Mouse (Mus musculus) embryonic facial prominence, embryonic 12.5 days (tissue): Measurements from ENCODE around the gene Ccl6. TPM values are rescaled to one million over a fixed set of nuclear protein-coding genes. Genes with fewer than 3 reads are reported as not detected.

Source experiments
- ATAC-seq: fragments of 200-750 bp; cut with Nextera tagmentation; 2 replicates; pipeline ENCODE4 v1.8.0; 2017; ENCODE audit not compliant: insufficient number of reproducible peaks, insufficient read depth, low FRiP score, low TSS enrichment
- H3K27ac ChIP-seq: fragments of 300-500 bp; sonication (generic); 2 replicates; pipeline ENCODE4 v1.5.1; 2016; ENCODE audit warnings: mild to moderate bottlenecking
- H3K27me3 ChIP-seq: fragments of 300-500 bp; sonication (generic); 2 replicates; pipeline ENCODE4 v1.6.1; 2016; ENCODE audit warnings: mild to moderate bottlenecking, moderate library complexity
- H3K36me3 ChIP-seq: fragments of 300-500 bp; sonication (generic); 2 replicates; pipeline ENCODE4 v1.6.1; 2016; ENCODE audit warnings: mild to moderate bottlenecking
- H3K4me1 ChIP-seq: fragments of 300-500 bp; sonication (generic); 2 replicates; pipeline ENCODE4 v1.6.1; 2016
- H3K4me2 ChIP-seq: fragments of 300-500 bp; sonication (generic); replicated peaks from 2 replicates; pipeline ENCODE4 v1.6.1; 2016; ENCODE audit warnings: mild to moderate bottlenecking, moderate library complexity
- H3K4me3 ChIP-seq: fragments of 300-500 bp; sonication (generic); 2 replicates; pipeline ENCODE4 v1.5.1; 2016; ENCODE audit warnings: mild to moderate bottlenecking
- H3K9ac ChIP-seq: fragments of 300-500 bp; sonication (generic); 2 replicates; pipeline ENCODE4 v1.6.1; 2016; ENCODE audit warnings: mild to moderate bottlenecking, moderate library complexity
- H3K9me3 ChIP-seq: fragments of 300-500 bp; sonication (generic); 2 replicates; pipeline ENCODE4 v1.6.1; 2016; ENCODE audit warnings: mild to moderate bottlenecking, moderate library complexity
- WGBS: fragments of 180-500 bp; shearing (Covaris S2); methylation state at CpG from one replicate; pipeline ENCODE4 v1.1.7; 2016; 5-methylcytosine and 5-hydroxymethylcytosine counted together
- polyA plus RNA-seq: library from polyadenylated mRNA; unstranded; fragments of >200 nt; fragmentation: Nextera tagmentation; extraction: Ambion mirVana; gene quantifications from 2 replicates; pipeline ENCODE4 v1.2.1, GENCODE M21; 2016

Gene Ccl6
- 0.70 and 1.4 TPM in 2 replicates for polyA plus RNA-seq

DNA sequence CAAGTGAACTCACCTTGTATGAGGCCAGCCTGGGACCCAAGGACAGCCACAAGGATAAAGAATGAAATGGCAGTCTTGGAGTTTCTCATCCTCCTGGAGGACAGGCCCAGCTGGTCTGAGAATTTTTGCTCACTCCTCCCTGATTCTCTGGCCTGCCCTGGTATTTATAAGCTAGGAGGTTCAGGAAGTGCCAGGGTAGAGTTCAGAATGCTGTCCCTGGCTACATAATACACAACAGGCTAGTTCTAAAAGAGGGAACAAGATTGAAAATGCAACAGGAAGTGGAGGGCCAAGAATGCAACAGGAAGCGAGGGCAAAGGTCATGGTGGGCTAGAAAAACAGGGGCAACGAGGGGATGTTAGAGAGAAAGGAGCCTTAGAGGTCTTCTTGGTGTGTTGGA is at the start of gene Ccl6:
TSS of gene Ccl6 (minus strand) at position 235 of the 400 bp plus-strand sequence.
- no peak for ATAC-seq
- no peak within 1 kb of the TSS for H3K4me3 ChIP-seq
- H3K9ac ChIP-seq: no peak within 1 kb of the TSS
- H3K4me1 ChIP-seq: no peaks in the 10 kb centered on the region
- no peaks in the 10 kb centered on the region for H3K27me3 ChIP-seq
- WGBS: 29% methylated on average over 2 of the region's 2 CpGs
- no peaks in the 10 kb centered on the region for H3K9me3 ChIP-seq
- no peak within 1 kb of the TSS for H3K4me2 ChIP-seq
- no peak within 1 kb of the TSS for H3K27ac ChIP-seq
- no peaks in the 10 kb centered on the region for H3K36me3 ChIP-seq

- no peaks in the 10 kb centered on the region for H3K27me3 ChIP-seq
- H3K4me1 ChIP-seq: no peaks in the 10 kb centered on the region
- no peaks in the 10 kb centered on the region for H3K36me3 ChIP-seq
- no peaks in the 10 kb centered on the region for H3K9me3 ChIP-seq
- no peak overlapping the region for H3K27ac ChIP-seq
- WGBS: 94% methylated on average over 2 of the region's 2 CpGs
- no peak overlapping the region for H3K4me3 ChIP-seq
- H3K9ac ChIP-seq: no peak overlapping the region
- ATAC-seq: no peak
- H3K4me2 ChIP-seq: no peak overlapping the region
Observed at GRCm38 (mm10) chr11:83641216-83641615, 48.3 kb upstream of the Ccl6 start.

- no peaks in the 10 kb centered on the region for H3K4me1 ChIP-seq
- no peak overlapping the region for H3K4me3 ChIP-seq
- H3K36me3 ChIP-seq: no peaks in the 10 kb centered on the region
- ATAC-seq: no peak
- no peak overlapping the region for H3K4me2 ChIP-seq
- H3K27ac ChIP-seq: no peak overlapping the region
- WGBS: 76% methylated on average over 5 of the region's 5 CpGs
- no peak overlapping the region for H3K9ac ChIP-seq
- no peaks in the 10 kb centered on the region for H3K9me3 ChIP-seq
- H3K27me3 ChIP-seq: no peaks in the 10 kb centered on the region
Observed at GRCm38 (mm10) chr11:83640141-83640540, 47.3 kb upstream of the Ccl6 start.

GRCm38 (mm10) chr11:83639533-83639932 is 46.6 kb upstream of the Ccl6 start:
- WGBS: 62% methylated on average over 3 of the region's 3 CpGs
- Histone ChIP-seq H3K4me2 (no peak overlapping the region), H3K27ac (no peak overlapping the region), H3K9me3 (no peaks in the 10 kb centered on the region), H3K27me3 (no peaks in the 10 kb centered on the region), H3K4me3 (no peak overlapping the region), H3K9ac (no peak overlapping the region), H3K4me1 (no peaks in the 10 kb centered on the region), H3K36me3 (no peaks in the 10 kb centered on the region)
- no peak for ATAC-seq

DNA sequence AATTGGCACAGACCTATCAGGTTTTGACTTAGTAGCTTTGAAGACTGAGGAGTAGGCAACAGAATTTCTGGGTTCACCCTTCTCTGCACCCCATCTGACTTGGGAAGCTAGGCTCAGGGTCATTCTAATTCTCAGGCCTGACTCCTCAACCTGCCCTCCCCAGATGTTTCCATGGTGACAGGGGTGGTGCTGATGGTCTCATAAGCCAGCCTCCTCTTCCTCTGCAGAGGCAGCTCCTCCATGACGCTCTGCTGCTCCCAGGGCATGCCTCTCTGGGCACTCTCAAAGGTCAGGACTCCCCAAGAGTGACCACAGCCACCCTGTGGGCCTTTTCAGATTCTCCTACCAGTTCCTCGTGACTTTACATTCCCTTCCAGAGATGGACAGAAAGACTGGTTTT is 46.0 kb upstream of the Ccl6 start:
- H3K9ac ChIP-seq: no peak overlapping the region
- WGBS: 49% methylated on average over 2 of the region's 2 CpGs
- H3K9me3 ChIP-seq: no peaks in the 10 kb centered on the region
- ATAC-seq: no peak
- no peak overlapping the region for H3K4me2 ChIP-seq
- no peaks in the 10 kb centered on the region for H3K4me1 ChIP-seq
- no peaks in the 10 kb centered on the region for H3K36me3 ChIP-seq
- H3K4me3 ChIP-seq: no peak overlapping the region
- H3K27ac ChIP-seq: no peak overlapping the region
- no peaks in the 10 kb centered on the region for H3K27me3 ChIP-seq

GRCm38 (mm10) chr11:83636742-83637235 is 43.9 kb upstream of the Ccl6 start:
- Histone ChIP-seq H3K4me2 (no peak overlapping the region), H3K27ac (no peak overlapping the region), H3K9ac (no peak overlapping the region), H3K27me3 (no peaks in the 10 kb centered on the region), H3K4me3 (no peak overlapping the region), H3K4me1 (no peaks in the 10 kb centered on the region), H3K9me3 (no peaks in the 10 kb centered on the region), H3K36me3 (no peaks in the 10 kb centered on the region)
- no peak for ATAC-seq
- WGBS: 79% methylated on average over 1 of the region's 1 CpGs

GRCm38 (mm10) chr11:83634898-83635297 is 42.0 kb upstream of the Ccl6 start:
- Histone ChIP-seq H3K36me3 (no peaks in the 10 kb centered on the region), H3K4me3 (no peak overlapping the region), H3K9ac (no peak overlapping the region), H3K9me3 (no peaks in the 10 kb centered on the region), H3K27ac (no peak overlapping the region), H3K27me3 (no peaks in the 10 kb centered on the region), H3K4me1 (no peaks in the 10 kb centered on the region), H3K4me2 (no peak overlapping the region)
- WGBS: 92% methylated on average over 2 of the region's 2 CpGs
- ATAC-seq: no peak

- no peaks in the 10 kb centered on the region for H3K36me3 ChIP-seq
- H3K9ac ChIP-seq: no peak overlapping the region
- no peak for ATAC-seq
- WGBS: 75% methylated on average over 4 of the region's 4 CpGs
- H3K4me3 ChIP-seq: no peak overlapping the region
- H3K9me3 ChIP-seq: no peaks in the 10 kb centered on the region
- no peaks in the 10 kb centered on the region for H3K27me3 ChIP-seq
- no peak overlapping the region for H3K4me2 ChIP-seq
- no peak overlapping the region for H3K27ac ChIP-seq
- H3K4me1 ChIP-seq: no peaks in the 10 kb centered on the region
Observed at GRCm38 (mm10) chr11:83634425-83634824, 41.5 kb upstream of the Ccl6 start.

- no peaks in the 10 kb centered on the region for H3K36me3 ChIP-seq
- H3K4me2 ChIP-seq: no peak overlapping the region
- ATAC-seq: no peak
- no peaks in the 10 kb centered on the region for H3K9me3 ChIP-seq
- 68% methylated on average over 4 of the region's 4 CpGs for WGBS
- H3K4me1 ChIP-seq: no peaks in the 10 kb centered on the region
- H3K27ac ChIP-seq: no peak overlapping the region
- no peak overlapping the region for H3K4me3 ChIP-seq
- H3K9ac ChIP-seq: no peak overlapping the region
- H3K27me3 ChIP-seq: no peaks in the 10 kb centered on the region
Observed at GRCm38 (mm10) chr11:83632744-83633143, 39.9 kb upstream of the Ccl6 start.

DNA sequence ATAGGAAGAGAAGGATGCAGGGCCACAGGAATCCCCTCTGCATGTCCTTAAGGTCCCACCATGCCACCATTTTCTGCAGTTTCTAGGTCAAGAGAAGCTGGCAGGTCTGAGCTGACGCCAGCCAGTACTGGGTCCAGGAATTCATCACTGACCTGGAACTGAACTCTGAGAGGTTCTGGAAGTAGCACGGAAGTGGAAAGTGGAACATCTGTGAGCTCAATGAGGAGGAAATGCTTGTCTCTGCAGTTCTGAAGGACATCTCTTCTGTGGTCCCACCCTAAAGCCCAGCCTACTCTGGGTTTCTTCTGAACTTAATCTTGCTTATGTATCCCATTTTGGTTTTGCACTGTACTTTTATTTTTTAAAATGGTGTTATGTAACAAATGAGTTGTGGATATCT is 38.2 kb upstream of the Ccl6 start:
- H3K9me3 ChIP-seq: no peaks in the 10 kb centered on the region
- H3K27me3 ChIP-seq: no peaks in the 10 kb centered on the region
- H3K36me3 ChIP-seq: no peaks in the 10 kb centered on the region
- H3K4me1 ChIP-seq: no peaks in the 10 kb centered on the region
- ATAC-seq: no peak
- no peak overlapping the region for H3K4me3 ChIP-seq
- WGBS: 83% methylated on average over 2 of the region's 2 CpGs
- no peak overlapping the region for H3K27ac ChIP-seq
- H3K4me2 ChIP-seq: no peak overlapping the region
- no peak overlapping the region for H3K9ac ChIP-seq

- Histone ChIP-seq H3K9me3 (no peaks in the 10 kb centered on the region), H3K9ac (no peak overlapping the region), H3K36me3 (no peaks in the 10 kb centered on the region), H3K27ac (no peak overlapping the region), H3K4me3 (no peak overlapping the region), H3K27me3 (no peaks in the 10 kb centered on the region), H3K4me1 (no peaks in the 10 kb centered on the region), H3K4me2 (no peak overlapping the region)
- WGBS: 92% methylated on average over 1 of the region's 1 CpGs
- no peak for ATAC-seq
Observed at GRCm38 (mm10) chr11:83630630-83631029, 37.7 kb upstream of the Ccl6 start.

DNA sequence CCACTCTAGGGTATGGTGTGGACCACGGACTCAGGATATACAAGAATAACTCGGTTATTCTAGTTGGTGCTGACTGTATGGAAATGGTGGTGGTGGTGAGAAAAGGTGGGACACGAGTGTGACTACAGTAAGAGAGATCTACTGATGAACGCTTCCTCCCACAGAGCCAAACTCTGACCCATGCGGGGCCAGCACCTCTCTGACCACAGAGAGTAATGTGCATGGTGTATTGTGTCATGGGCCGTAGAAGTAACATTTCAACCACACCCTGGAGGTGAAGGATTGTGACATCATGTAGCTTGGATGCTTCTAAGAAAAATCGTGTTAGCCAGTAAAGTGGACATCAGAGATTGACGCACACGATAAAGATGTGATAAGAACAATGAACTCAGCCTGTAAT is 35.9 kb upstream of the Ccl6 start:
- Histone ChIP-seq H3K9me3 (no peaks in the 10 kb centered on the region), H3K4me2 (no peak overlapping the region), H3K9ac (no peak overlapping the region), H3K36me3 (no peaks in the 10 kb centered on the region), H3K27ac (no peak overlapping the region), H3K27me3 (no peaks in the 10 kb centered on the region), H3K4me1 (no peaks in the 10 kb centered on the region), H3K4me3 (no peak overlapping the region)
- 87% methylated on average over 9 of the region's 9 CpGs for WGBS
- ATAC-seq: no peak

- ATAC-seq: no peak
- 89% methylated on average over 3 of the region's 3 CpGs for WGBS
- Histone ChIP-seq H3K9me3 (no peaks in the 10 kb centered on the region), H3K4me1 (no peaks in the 10 kb centered on the region), H3K9ac (no peak overlapping the region), H3K27ac (no peak overlapping the region), H3K27me3 (no peaks in the 10 kb centered on the region), H3K4me3 (no peak overlapping the region), H3K36me3 (no peaks in the 10 kb centered on the region), H3K4me2 (no peak overlapping the region)
Observed at GRCm38 (mm10) chr11:83623586-83623985, 30.7 kb upstream of the Ccl6 start.
